Mouse (Mus musculus) midbrain, embryonic 11.5 days (tissue): Measurements from ENCODE around the gene Aff3. TPM values are rescaled to one million over a fixed set of nuclear protein-coding genes. Genes with fewer than 3 reads are reported as not detected.
A peak's percentile ranks its signal among the peaks of the same experiment; 100 is the strongest.
"Not testable (repeated sequence)": the region's sequence is repeated elsewhere in the genome, so short reads cannot be mapped to it uniquely, and the experiment has no call there.

Experiments used
- ATAC-seq: fragments of 200-750 bp; cut with Nextera tagmentation; 2 replicates; pipeline ENCODE4 v1.8.0; 2017; ENCODE audit warnings: moderate TSS enrichment, moderate library complexity; ENCODE audit not compliant: low FRiP score
- DNase-seq: peaks from one replicate; pipeline ENCODE4 v3.0.0; 2015; ENCODE audit warnings: low spot score; ENCODE audit errors: missing footprints
- H3K27ac ChIP-seq: fragments of 300-500 bp; sonication (generic); 2 replicates; pipeline ENCODE4 v1.5.1; 2014; ENCODE audit warnings: low read depth, low read length
- H3K27me3 ChIP-seq: fragments of 300-500 bp; sonication (generic); 2 replicates; pipeline ENCODE4 v1.6.1; 2014; ENCODE audit warnings: mild to moderate bottlenecking, low read length, moderate library complexity, mixed read lengths; ENCODE audit not compliant: control insufficient read depth, insufficient read depth
- H3K36me3 ChIP-seq: fragments of 300-500 bp; sonication (generic); 2 replicates; pipeline ENCODE4 v1.6.1; 2014; ENCODE audit warnings: mild to moderate bottlenecking, low read length, moderate library complexity, mixed read lengths; ENCODE audit not compliant: control insufficient read depth, insufficient read depth
- H3K4me1 ChIP-seq: fragments of 300-500 bp; sonication (generic); 2 replicates; pipeline ENCODE4 v1.6.1; 2014; ENCODE audit warnings: low read length; ENCODE audit not compliant: control insufficient read depth, insufficient read depth
- H3K4me2 ChIP-seq: fragments of 300-500 bp; sonication (generic); 2 replicates; pipeline ENCODE4 v1.6.1; 2014; ENCODE audit warnings: mild to moderate bottlenecking, moderate library complexity
- H3K4me3 ChIP-seq: fragments of 300-500 bp; sonication (generic); 2 replicates; pipeline ENCODE4 v1.5.1; 2014; ENCODE audit warnings: low read depth, low read length
- H3K9ac ChIP-seq: fragments of 300-500 bp; sonication (generic); 2 replicates; pipeline ENCODE4 v1.6.1; 2014; ENCODE audit warnings: low read length
- H3K9me3 ChIP-seq: fragments of 300-500 bp; sonication (generic); 2 replicates; pipeline ENCODE4 v1.6.1; 2016; ENCODE audit warnings: low read length; ENCODE audit not compliant: control insufficient read depth
- WGBS: fragments of 180-500 bp; shearing (Covaris S2); extraction: QIAGEN DNeasy Blood & Tissue Kit; methylation state at CpG from one replicate; pipeline ENCODE4 v1.1.7; 2014; 5-methylcytosine and 5-hydroxymethylcytosine counted together
- polyA plus RNA-seq: library from polyadenylated mRNA; unstranded; fragments of >200 nt; fragmentation: Nextera tagmentation; extraction: Ambion mirVana; gene quantifications from 2 replicates; pipeline ENCODE4 v1.2.1, GENCODE M21; 2014

Gene Aff3
- polyA plus RNA-seq, 1 experiment from 2014 or later = 16.3 TPM

DNA sequence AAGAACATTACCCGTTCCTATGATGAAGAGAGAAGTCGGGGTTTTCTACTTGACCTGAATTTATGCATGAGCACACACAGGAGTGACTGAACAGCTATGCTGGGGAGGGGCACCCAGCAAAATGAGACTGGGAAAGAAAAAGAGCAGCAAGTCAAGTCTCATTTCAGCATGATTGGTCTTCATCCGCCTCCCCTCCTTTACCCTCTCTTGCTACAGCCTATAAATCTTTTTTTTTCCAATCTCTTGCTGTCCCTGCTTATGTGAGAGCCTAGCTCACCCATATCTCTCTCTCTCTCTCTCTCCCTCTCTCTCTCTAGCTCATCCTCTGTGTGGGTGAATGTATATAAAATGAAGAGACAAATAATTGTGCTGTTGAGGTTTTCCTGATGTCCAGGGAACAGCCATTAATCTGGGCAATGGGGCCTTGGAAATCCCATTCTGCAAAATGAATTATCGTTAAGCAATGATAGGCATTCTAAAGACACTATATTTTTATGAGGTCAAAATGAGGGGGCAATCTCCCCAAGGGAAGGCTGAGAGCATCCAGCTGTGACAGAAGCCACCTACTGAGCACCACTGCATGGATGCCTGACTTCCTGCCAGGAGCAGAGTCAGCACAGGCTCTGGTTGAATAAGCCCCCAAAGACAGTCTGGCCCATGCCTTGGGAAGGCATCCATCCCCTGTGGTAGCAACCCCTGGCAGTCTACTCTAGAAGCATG lies 224.8 kb downstream of the Aff3 start:
- Histone ChIP-seq H3K4me2 (no peak overlapping the region; the same call in 1 of the 2 replicates), H3K36me3 (no peaks in the 10 kb centered on the region), H3K9me3 (no peaks in the 10 kb centered on the region), H3K27ac (peak overlapping the region; percentile 31), H3K4me3 (no peak overlapping the region), H3K4me1 (peaks cover 65% of the 10 kb centered on the region), H3K27me3 (no peaks in the 10 kb centered on the region; the same call in 1 of the 2 replicates), H3K9ac (0 out of 2 replicates have a peak overlapping the region, but pooled peaks have one; percentile 7)
- peak; percentile 73 for ATAC-seq
- 25% methylated on average over 4 of the region's 4 CpGs for WGBS
- no peak for DNase-seq

GRCm38 (mm10) chr1:38438447-38438846 lies 226.3 kb downstream of the Aff3 start:
- Histone ChIP-seq H3K27ac (peak overlapping the region; percentile 15; the same call in 1 of the 2 replicates), H3K27me3 (no peaks in the 10 kb centered on the region; the same call in 1 of the 2 replicates), H3K9ac (no peak overlapping the region), H3K4me3 (no peak overlapping the region), H3K9me3 (no peaks in the 10 kb centered on the region), H3K4me1 (peaks cover 61% of the 10 kb centered on the region), H3K4me2 (no peak overlapping the region), H3K36me3 (no peaks in the 10 kb centered on the region)
- no peak for DNase-seq
- 0 out of 2 replicates have a peak, but pooled peaks have one; percentile 35 for ATAC-seq
- WGBS = 27% methylated on average over 4 of the region's 4 CpGs

DNA sequence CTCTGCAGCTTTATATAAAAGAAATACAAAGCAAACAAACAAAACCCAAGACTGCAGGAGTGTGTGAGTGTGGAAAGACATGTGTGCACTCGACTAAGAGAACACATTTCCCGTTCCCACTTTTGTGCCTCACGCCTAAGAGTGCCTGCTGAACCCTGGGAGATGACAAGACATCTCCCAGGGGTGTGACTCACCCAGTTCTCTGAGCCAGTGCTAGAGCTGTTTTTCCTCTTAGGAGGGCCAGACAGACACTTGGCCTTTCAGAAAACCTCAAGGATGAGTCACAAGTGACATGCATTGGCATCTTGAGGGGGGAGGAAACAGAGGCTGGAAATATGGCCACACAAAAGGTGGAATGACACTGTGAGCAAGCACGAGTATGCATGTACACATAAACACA lies 227.1 kb downstream of the Aff3 start:
- no peak for ATAC-seq
- no peak overlapping the region for H3K4me2 ChIP-seq
- no peaks in the 10 kb centered on the region; the same call in 1 of the 2 replicates for H3K27me3 ChIP-seq
- no peak overlapping the region for H3K27ac ChIP-seq
- H3K4me3 ChIP-seq = no peak overlapping the region
- WGBS = 77% methylated on average over 4 of the region's 4 CpGs
- DNase-seq = no peak
- H3K36me3 ChIP-seq = no peaks in the 10 kb centered on the region
- H3K9ac ChIP-seq = no peak overlapping the region
- H3K4me1 ChIP-seq = peaks cover 54% of the 10 kb centered on the region
- H3K9me3 ChIP-seq = no peaks in the 10 kb centered on the region

DNA sequence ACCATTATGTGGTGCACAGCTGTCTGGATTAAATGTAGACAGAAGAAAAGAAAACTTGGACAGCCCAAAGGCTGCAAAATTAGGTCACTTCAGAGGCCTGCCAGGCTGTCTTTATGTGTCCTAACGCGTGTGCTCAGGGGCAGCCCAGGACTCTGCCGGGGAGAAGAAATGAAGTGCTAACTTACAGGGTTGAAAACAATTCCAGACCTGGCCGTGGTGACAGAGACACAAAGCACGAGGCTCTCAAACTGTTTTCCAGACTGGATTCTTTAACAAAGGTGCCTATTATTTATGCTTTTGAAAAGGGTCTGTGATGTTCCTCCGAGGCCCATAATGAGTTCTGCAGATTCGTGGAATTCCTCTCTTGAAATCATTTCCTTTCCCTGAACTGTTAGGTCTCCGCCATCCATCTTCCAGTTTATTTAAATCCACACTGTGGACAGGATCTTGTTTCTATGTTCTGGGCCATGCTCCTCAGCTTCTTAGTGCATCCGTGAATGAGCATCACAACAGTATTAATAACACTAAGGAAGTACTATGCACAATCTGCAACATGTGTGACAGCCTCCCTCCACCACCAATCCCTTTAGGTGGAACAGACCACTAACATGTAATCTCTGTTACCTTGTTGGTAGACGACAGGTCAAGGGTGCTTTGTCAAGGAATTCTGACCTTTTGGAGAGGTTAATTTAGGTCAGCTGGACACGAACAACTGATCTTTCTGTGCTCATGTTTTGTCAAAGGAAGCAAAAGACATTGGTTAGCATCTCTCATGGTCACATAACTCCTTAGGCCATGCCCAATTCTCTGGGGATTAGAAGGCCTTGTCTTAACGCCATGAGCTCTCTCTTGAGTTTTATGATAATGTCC lies 228.0 kb downstream of the Aff3 start:
- Histone ChIP-seq H3K4me2 (no peak overlapping the region), H3K27ac (no peak overlapping the region), H3K4me3 (no peak overlapping the region), H3K27me3 (no peaks in the 10 kb centered on the region; the same call in 1 of the 2 replicates), H3K36me3 (no peaks in the 10 kb centered on the region), H3K4me1 (peaks cover 51% of the 10 kb centered on the region), H3K9ac (no peak overlapping the region), H3K9me3 (no peaks in the 10 kb centered on the region)
- 21% methylated on average over 12 of the region's 12 CpGs for WGBS
- ATAC-seq (0 out of 2 replicates have a peak, but pooled peaks have one; percentile 49), DNase-seq (no peak)

DNA sequence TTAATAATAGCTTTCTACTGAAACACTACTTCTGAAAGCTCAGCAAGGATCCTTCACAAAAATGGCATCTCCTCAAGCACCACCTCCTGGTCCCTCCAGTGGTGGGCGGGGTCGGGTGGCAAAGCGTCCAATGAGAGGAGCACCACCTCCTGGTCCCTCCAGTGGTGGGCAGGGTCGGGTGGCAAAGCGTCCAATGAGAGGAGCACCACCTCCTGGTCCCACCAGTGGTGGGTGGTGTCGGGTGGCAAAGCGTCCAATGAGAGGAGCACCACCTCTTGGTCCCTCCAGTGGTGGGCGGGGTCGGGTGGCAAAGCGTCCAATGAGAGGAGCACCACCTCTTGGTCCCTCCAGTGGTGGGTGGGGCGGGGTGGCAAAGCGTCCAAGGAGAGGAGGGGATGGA lies 234.4 kb downstream of the Aff3 start:
- WGBS = 94% methylated on average over 12 of the region's 12 CpGs
- DNase-seq, H3K27ac ChIP-seq, ATAC-seq, H3K9ac ChIP-seq, H3K4me2 ChIP-seq, H3K36me3 ChIP-seq, H3K27me3 ChIP-seq, H3K4me1 ChIP-seq, H3K4me3 ChIP-seq, H3K9me3 ChIP-seq: not testable (repeated sequence)

- Histone ChIP-seq H3K9me3 (no peaks in the 10 kb centered on the region), H3K4me2 (no peak overlapping the region), H3K4me1 (no peaks in the 10 kb centered on the region), H3K4me3 (no peak overlapping the region), H3K27ac (no peak overlapping the region), H3K9ac (no peak overlapping the region), H3K27me3 (no peaks in the 10 kb centered on the region), H3K36me3 (no peaks in the 10 kb centered on the region)
- 74% methylated on average over 13 of the region's 13 CpGs for WGBS
- ATAC-seq = peak; percentile 50; the same call in 1 of the 2 replicates
- DNase-seq = no peak
These were observed 235.8 kb downstream of the Aff3 start for GRCm38 (mm10) chr1:38428708-38429683.

GRCm38 (mm10) chr1:38422921-38423320 lies 241.8 kb downstream of the Aff3 start:
- Histone ChIP-seq H3K27me3 (no peaks in the 10 kb centered on the region), H3K4me3 (no peak overlapping the region), H3K9me3 (no peaks in the 10 kb centered on the region), H3K4me2 (no peak overlapping the region), H3K27ac (no peak overlapping the region), H3K36me3 (no peaks in the 10 kb centered on the region), H3K4me1 (peaks cover 3% of the 10 kb centered on the region), H3K9ac (no peak overlapping the region)
- 94% methylated on average over 6 of the region's 6 CpGs for WGBS
- no peak for ATAC-seq
- DNase-seq = no peak

DNA sequence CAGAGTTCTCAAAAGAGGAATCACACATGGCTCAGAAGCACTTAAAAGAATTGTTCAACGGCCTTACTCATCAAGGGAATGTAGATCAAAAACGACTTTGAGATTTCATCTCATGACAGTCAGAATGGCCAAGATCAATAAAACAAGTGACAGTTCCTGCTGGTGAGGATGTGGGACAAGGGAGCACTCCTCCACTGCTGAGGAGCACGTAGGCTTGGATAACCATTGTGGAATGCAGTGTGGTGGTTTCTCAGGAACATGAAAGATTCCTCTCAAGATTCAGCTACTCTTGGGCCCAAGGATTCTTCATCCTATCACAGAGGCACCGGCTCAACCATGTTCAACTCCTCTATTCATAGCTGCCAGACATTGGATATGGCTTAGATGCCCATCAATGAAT lies 245.4 kb downstream of the Aff3 start:
- no peaks in the 10 kb centered on the region for H3K27me3 ChIP-seq
- peaks cover 5% of the 10 kb centered on the region for H3K4me1 ChIP-seq
- ATAC-seq = no peak
- H3K27ac ChIP-seq = no peak overlapping the region
- 87% methylated on average over 4 of the region's 4 CpGs for WGBS
- no peaks in the 10 kb centered on the region for H3K36me3 ChIP-seq
- no peak overlapping the region for H3K4me3 ChIP-seq
- no peak overlapping the region for H3K4me2 ChIP-seq
- no peaks in the 10 kb centered on the region for H3K9me3 ChIP-seq
- H3K9ac ChIP-seq = no peak overlapping the region
- DNase-seq = no peak
